ENCODE assay signal across 18 mouse cellular contexts in genomic region chr4:134638111-134638550, GRCm38 (mm10).
DNase-seq lines count a peak whose midpoint lies in the region; ATAC-seq and TF ChIP-seq lines count a peak whose summit lies in the region.
"Had no signal": no experiment of that assay in that cellular context is flagged by ENCODE, and none has a peak within 500 bp of the region (broad histone marks: within the 10 kb centered on the region; RNA-seq: fewer than 3 reads in every experiment).

No protein-coding gene starts in this region.

- no peak for ATAC-seq in kidney, postnatal 0 days (replicated peaks; ENCODE audit: low FRiP score, low read depth)
- ATAC-seq in kidney, embryonic 16.5 days (ENCODE audit: low FRiP score, low TSS enrichment), result no peak
- ATAC-seq: intestine, embryonic 16.5 days; midbrain, embryonic 13.5 days had no signal

- no peaks in the 10 kb centered on the region for H3K9me3 ChIP-seq in kidney, postnatal 0 days (replicated peaks; ENCODE audit: low read length)
- 0 out of 2 replicates have a peak, but pooled peaks cover 9% of the 10 kb centered on the region for H3K9me3 ChIP-seq in kidney, embryonic 16.5 days (ENCODE audit: low read length)
- H3K9me3 ChIP-seq in heart, embryonic 10.5 days, result no peaks in the 10 kb centered on the region
- H3K9me3 ChIP-seq: embryonic facial prominence, embryonic 13.5 days; limb, embryonic 10.5 days; liver, embryonic 13.5 days; midbrain, embryonic 13.5 days; stomach, embryonic 15.5 days had no signal

- DNase-seq in kidney, postnatal 0 days (ENCODE audit: low spot score), result peak; percentile 36
- peak; percentile 79 for DNase-seq in NIH3T3 (ENCODE audit: low read depth)
- no peak for DNase-seq in heart, embryonic 10.5 days (ENCODE audit: low spot score)
- peak; percentile 46 to 65 for DNase-seq in kidney, postnatal 25 days
- no peak for DNase-seq in adrenal gland, postnatal 36 days
- no peak for DNase-seq in adrenal gland, adult 2 months
- DNase-seq: cerebellum, adult 18-20 months; liver, embryonic 13.5 days; lung, postnatal 36 days; right cerebral cortex, adult 18-20 months; spleen, adult 18-20 months had no signal

- H3K4me3 ChIP-seq in kidney, postnatal 0 days (replicated peaks; ENCODE audit: low read depth, low read length), result no peak overlapping the region
- H3K4me3 ChIP-seq in kidney, embryonic 16.5 days (ENCODE audit: low read length), result no peak overlapping the region
- H3K4me3 ChIP-seq in heart, embryonic 10.5 days, result no peak overlapping the region
- H3K4me3 ChIP-seq: embryonic facial prominence, embryonic 13.5 days; hindbrain, embryonic 13.5 days; limb, embryonic 10.5 days; liver, embryonic 13.5 days; midbrain, embryonic 13.5 days; stomach, embryonic 15.5 days had no signal

- no peaks in the 10 kb centered on the region for H3K36me3 ChIP-seq in kidney, postnatal 0 days (ENCODE audit: insufficient read depth, low read length)
- H3K36me3 ChIP-seq in kidney, embryonic 16.5 days (ENCODE audit: insufficient read depth, low read length), result no peaks in the 10 kb centered on the region
- H3K36me3 ChIP-seq in heart, embryonic 10.5 days, result peaks cover 13% of the 10 kb centered on the region; the same call in 1 of the 2 replicates
- H3K36me3 ChIP-seq: embryonic facial prominence, embryonic 13.5 days; hindbrain, embryonic 13.5 days; limb, embryonic 10.5 days; liver, embryonic 13.5 days; midbrain, embryonic 13.5 days; stomach, embryonic 15.5 days had no signal

- H3K27me3 ChIP-seq in kidney, postnatal 0 days (ENCODE audit: insufficient read depth, low read length), result no peaks in the 10 kb centered on the region
- H3K27me3 ChIP-seq in kidney, embryonic 16.5 days (ENCODE audit: insufficient read depth, low read length), result no peaks in the 10 kb centered on the region
- H3K27me3 ChIP-seq in heart, embryonic 10.5 days (ENCODE audit: insufficient read depth, poor library complexity, severe bottlenecking), result no peaks in the 10 kb centered on the region
- H3K27me3 ChIP-seq: embryonic facial prominence, embryonic 13.5 days; liver, embryonic 13.5 days; stomach, embryonic 15.5 days had no signal

- no peak overlapping the region for H3K9ac ChIP-seq in kidney, postnatal 0 days (ENCODE audit: low read depth, low read length)
- no peak overlapping the region for H3K9ac ChIP-seq in kidney, embryonic 16.5 days (replicated peaks; ENCODE audit: low read length)
- H3K9ac ChIP-seq: embryonic facial prominence, embryonic 13.5 days; hindbrain, embryonic 13.5 days; liver, embryonic 13.5 days; midbrain, embryonic 13.5 days; stomach, embryonic 15.5 days had no signal

- H3K27ac ChIP-seq in kidney, postnatal 0 days, result no peak overlapping the region
- no peak overlapping the region; the same call in 1 of the 2 replicates for H3K27ac ChIP-seq in kidney, embryonic 16.5 days (ENCODE audit: low read length)
- peak overlapping the region; percentile 49; the same call in 1 of the 2 replicates for H3K27ac ChIP-seq in heart, embryonic 10.5 days
- H3K27ac ChIP-seq: embryonic facial prominence, embryonic 13.5 days; hindbrain, embryonic 13.5 days; limb, embryonic 10.5 days; liver, embryonic 13.5 days; midbrain, embryonic 13.5 days; stomach, embryonic 15.5 days had no signal

- WGBS in kidney, postnatal 0 days, result 23% methylated on average over 5 of the region's 5 CpGs
- WGBS in kidney, embryonic 16.5 days, result 40% methylated on average over 5 of the region's 5 CpGs
- 48% methylated on average over 5 of the region's 5 CpGs for WGBS in heart, embryonic 10.5 days

- no peak for TF ChIP-seq CTCF in kidney, postnatal 0 days (IDR thresholded peaks at IDR 0.05; ENCODE audit: low read depth)

- peaks cover 12% of the 10 kb centered on the region; the same call in 1 of the 2 replicates for H3K4me1 ChIP-seq in kidney, postnatal 0 days (replicated peaks; ENCODE audit: insufficient read depth, low read length)
- H3K4me1 ChIP-seq in kidney, embryonic 16.5 days (ENCODE audit: insufficient read depth, low read length), result peaks cover 9% of the 10 kb centered on the region
- peaks cover 84% of the 10 kb centered on the region for H3K4me1 ChIP-seq in heart, embryonic 10.5 days

- H3K4me2 ChIP-seq in kidney, postnatal 0 days (ENCODE audit: low read length), result no peak overlapping the region
- H3K4me2 ChIP-seq in kidney, embryonic 16.5 days (replicated peaks; ENCODE audit: low read depth, low read length), result no peak overlapping the region
- H3K4me2 ChIP-seq: embryonic facial prominence, embryonic 13.5 days; hindbrain, embryonic 13.5 days; liver, embryonic 13.5 days; midbrain, embryonic 13.5 days; stomach, embryonic 15.5 days had no signal

Comparison
In these comparisons a context has a peak if more than half of its experiments do, and no peak if none do; other contexts are left out.
1. DNase-seq: peak in kidney, postnatal 0 days (single experiment), NIH3T3 (single experiment) and kidney, postnatal 25 days (2 of 2); none in heart, embryonic 10.5 days (single experiment), adrenal gland, postnatal 36 days (0 of 2) and adrenal gland, adult 2 months (single experiment).